Mouse (Mus musculus) E14TG2a.4 (cell line): ENCODE results near the gene Pced1a.

Experiments
- CTCF ChIP-seq: conservative IDR thresholded peaks from 2 replicates; pipeline ENCODE4 v1.5.1; 2014; ENCODE audit warnings: low read length
- NANOG ChIP-seq: IDR thresholded peaks from 2 replicates; pipeline ENCODE4 v1.6.1; 2014; ENCODE audit warnings: borderline replicate concordance, low read length, mixed read lengths
- POU5F1 ChIP-seq: IDR thresholded peaks from 2 replicates; pipeline ENCODE4 v1.6.1; 2014; ENCODE audit warnings: low read length, borderline replicate concordance

DNA sequence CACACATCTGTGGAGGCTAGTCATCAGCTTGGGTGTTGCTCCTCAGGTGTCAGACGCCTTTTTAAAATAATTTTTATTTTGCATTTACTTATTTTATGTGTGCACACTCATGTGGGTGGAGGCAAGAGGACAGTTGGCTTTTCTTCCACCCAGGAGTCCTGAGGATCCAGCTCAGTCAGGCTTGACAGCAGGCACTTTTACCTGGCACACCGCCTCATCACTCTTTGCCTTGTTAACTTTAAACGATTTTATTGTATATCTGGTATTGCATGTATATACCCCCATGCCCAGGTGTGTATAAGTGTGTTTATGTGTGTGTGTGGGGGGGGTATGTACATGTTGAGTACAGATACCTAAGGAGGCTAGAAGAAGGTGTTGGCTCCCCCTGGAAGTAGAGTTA is 33.4 kb upstream of the Pced1a start:
- TF ChIP-seq CTCF (no peak), POU5F1 (no peak), NANOG (no peak)
